Mouse (Mus musculus): ENCODE data around the gene Pin1. TPM values are rescaled to one million over a fixed set of nuclear protein-coding genes. Genes with fewer than 3 reads are reported as not detected.

Pin1 gene
- polyA plus RNA-seq, 1 experiment from 2014 or later = 73.3 TPM

- Histone ChIP-seq H3K4me1 (ENCODE audit: control insufficient read depth, insufficient read depth, low read length) (peaks cover 25% of the 10 kb centered on the region), H3K27ac (ENCODE audit: low read depth, low read length) (peak overlapping the region; percentile 74), H3K4me2 (ENCODE audit: low read length) (no peak overlapping the region), H3K27me3 (replicated peaks; ENCODE audit: control insufficient read depth, insufficient read depth, low read length) (no peaks in the 10 kb centered on the region), H3K9ac (ENCODE audit: low read length) (no peak overlapping the region), H3K9me3 (replicated peaks; ENCODE audit: control insufficient read depth, low read length) (no peaks in the 10 kb centered on the region), H3K4me3 (ENCODE audit: low read depth, low read length) (no peak overlapping the region), H3K36me3 (ENCODE audit: control insufficient read depth, insufficient read depth, low read length) (peaks cover 41% of the 10 kb centered on the region)
- ATAC-seq (no peak), DNase-seq (ENCODE audit: low spot score) (no peak)
- 71% methylated on average over 5 of the region's 5 CpGs for WGBS
Measured at GRCm38 (mm10) chr9:20664982-20665637, 13.2 kb downstream of the Pin1 start.

GRCm38 (mm10) chr9:20665925-20666324, 14.0 kb downstream of the Pin1 start:
- H3K9me3 ChIP-seq (replicated peaks; ENCODE audit: control insufficient read depth, low read length) = no peaks in the 10 kb centered on the region
- ATAC-seq (peak; percentile 7; the same call in 1 of the 2 replicates), DNase-seq (ENCODE audit: low spot score) (peak; percentile 71)
- no peak overlapping the region for H3K9ac ChIP-seq (ENCODE audit: low read length)
- H3K27ac ChIP-seq (ENCODE audit: low read depth, low read length) = peak overlapping the region; percentile 31
- peaks cover 36% of the 10 kb centered on the region for H3K36me3 ChIP-seq (ENCODE audit: control insufficient read depth, insufficient read depth, low read length)
- peaks cover 25% of the 10 kb centered on the region for H3K4me1 ChIP-seq (ENCODE audit: control insufficient read depth, insufficient read depth, low read length)
- H3K4me3 ChIP-seq (ENCODE audit: low read depth, low read length) = no peak overlapping the region
- no peak overlapping the region for H3K4me2 ChIP-seq (ENCODE audit: low read length)
- no peaks in the 10 kb centered on the region for H3K27me3 ChIP-seq (replicated peaks; ENCODE audit: control insufficient read depth, insufficient read depth, low read length)
- WGBS = 5% methylated on average over 8 of the region's 8 CpGs

GRCm38 (mm10) chr9:20666510-20667034, 14.7 kb downstream of the Pin1 start:
- Histone ChIP-seq H3K27ac (ENCODE audit: low read depth, low read length) (no peak overlapping the region; the same call in 1 of the 2 replicates), H3K9ac (ENCODE audit: low read length) (no peak overlapping the region), H3K4me2 (ENCODE audit: low read length) (no peak overlapping the region), H3K27me3 (replicated peaks; ENCODE audit: control insufficient read depth, insufficient read depth, low read length) (no peaks in the 10 kb centered on the region), H3K4me3 (ENCODE audit: low read depth, low read length) (no peak overlapping the region), H3K9me3 (replicated peaks; ENCODE audit: control insufficient read depth, low read length) (no peaks in the 10 kb centered on the region), H3K36me3 (ENCODE audit: control insufficient read depth, insufficient read depth, low read length) (peaks cover 34% of the 10 kb centered on the region), H3K4me1 (ENCODE audit: control insufficient read depth, insufficient read depth, low read length) (peaks cover 25% of the 10 kb centered on the region)
- DNase-seq (ENCODE audit: low spot score) = no peak
- 10% methylated on average over 7 of the region's 7 CpGs for WGBS
- no peak for ATAC-seq

GRCm38 (mm10) chr9:20668065-20668464, 16.2 kb downstream of the Pin1 start:
- H3K4me2 ChIP-seq (ENCODE audit: low read length) = no peak overlapping the region
- H3K9ac ChIP-seq (ENCODE audit: low read length) = no peak overlapping the region
- ATAC-seq (no peak), DNase-seq (ENCODE audit: low spot score) (no peak)
- H3K27me3 ChIP-seq (replicated peaks; ENCODE audit: control insufficient read depth, insufficient read depth, low read length) = no peaks in the 10 kb centered on the region
- 98% methylated on average over 22 of the region's 22 CpGs for WGBS
- no peak overlapping the region for H3K4me3 ChIP-seq (ENCODE audit: low read depth, low read length)
- H3K9me3 ChIP-seq (replicated peaks; ENCODE audit: control insufficient read depth, low read length) = no peaks in the 10 kb centered on the region
- H3K4me1 ChIP-seq (ENCODE audit: control insufficient read depth, insufficient read depth, low read length) = peaks cover 25% of the 10 kb centered on the region
- H3K27ac ChIP-seq (ENCODE audit: low read depth, low read length) = no peak overlapping the region
- peaks cover 23% of the 10 kb centered on the region for H3K36me3 ChIP-seq (ENCODE audit: control insufficient read depth, insufficient read depth, low read length)

- Histone ChIP-seq H3K4me1 (ENCODE audit: control insufficient read depth, insufficient read depth, low read length) (no peaks in the 10 kb centered on the region), H3K4me2 (ENCODE audit: low read length) (no peak overlapping the region), H3K4me3 (ENCODE audit: low read depth, low read length) (no peak overlapping the region), H3K36me3 (ENCODE audit: control insufficient read depth, insufficient read depth, low read length) (0 out of 2 replicates have a peak, but pooled peaks cover 5% of the 10 kb centered on the region), H3K9ac (ENCODE audit: low read length) (no peak overlapping the region), H3K27me3 (replicated peaks; ENCODE audit: control insufficient read depth, insufficient read depth, low read length) (no peaks in the 10 kb centered on the region), H3K9me3 (replicated peaks; ENCODE audit: control insufficient read depth, low read length) (no peaks in the 10 kb centered on the region), H3K27ac (ENCODE audit: low read depth, low read length) (no peak overlapping the region)
- DNase-seq (ENCODE audit: low spot score) (no peak), ATAC-seq (no peak)
- WGBS = 81% methylated on average over 16 of the region's 16 CpGs
Measured at GRCm38 (mm10) chr9:20672047-20672446, 20.2 kb downstream of the Pin1 start.

- H3K27me3 ChIP-seq (replicated peaks; ENCODE audit: control insufficient read depth, insufficient read depth, low read length) = no peaks in the 10 kb centered on the region
- WGBS = 73% methylated on average over 12 of the region's 12 CpGs
- no peaks in the 10 kb centered on the region for H3K36me3 ChIP-seq (ENCODE audit: control insufficient read depth, insufficient read depth, low read length)
- H3K4me3 ChIP-seq (ENCODE audit: low read depth, low read length) = no peak overlapping the region
- peaks cover 9% of the 10 kb centered on the region; the same call in 1 of the 2 replicates for H3K4me1 ChIP-seq (ENCODE audit: control insufficient read depth, insufficient read depth, low read length)
- H3K4me2 ChIP-seq (ENCODE audit: low read length) = no peak overlapping the region
- H3K9ac ChIP-seq (ENCODE audit: low read length) = no peak overlapping the region
- no peak overlapping the region for H3K27ac ChIP-seq (ENCODE audit: low read depth, low read length)
- H3K9me3 ChIP-seq (replicated peaks; ENCODE audit: control insufficient read depth, low read length) = no peaks in the 10 kb centered on the region
- ATAC-seq (no peak), DNase-seq (ENCODE audit: low spot score) (no peak)
Measured at GRCm38 (mm10) chr9:20677892-20678291, 26.0 kb downstream of the Pin1 start.

GRCm38 (mm10) chr9:20680378-20680958, 28.6 kb downstream of the Pin1 start:
- Histone ChIP-seq H3K4me1 (ENCODE audit: control insufficient read depth, insufficient read depth, low read length) (peaks cover 9% of the 10 kb centered on the region), H3K4me3 (ENCODE audit: low read depth, low read length) (no peak overlapping the region), H3K4me2 (ENCODE audit: low read length) (no peak overlapping the region), H3K27ac (ENCODE audit: low read depth, low read length) (peak overlapping the region; percentile 65; the same call in 1 of the 2 replicates), H3K27me3 (replicated peaks; ENCODE audit: control insufficient read depth, insufficient read depth, low read length) (no peaks in the 10 kb centered on the region), H3K36me3 (ENCODE audit: control insufficient read depth, insufficient read depth, low read length) (no peaks in the 10 kb centered on the region), H3K9ac (ENCODE audit: low read length) (no peak overlapping the region), H3K9me3 (replicated peaks; ENCODE audit: control insufficient read depth, low read length) (no peaks in the 10 kb centered on the region)
- 15% methylated on average over 9 of the region's 9 CpGs for WGBS
- ATAC-seq = peak; percentile 18; the same call in 1 of the 2 replicates
- DNase-seq (ENCODE audit: low spot score) = peak; percentile 74

- ATAC-seq (peak; percentile 76), DNase-seq (ENCODE audit: low spot score) (peak; percentile 77)
- H3K4me1 ChIP-seq (ENCODE audit: control insufficient read depth, insufficient read depth, low read length) = peaks cover 9% of the 10 kb centered on the region
- H3K4me2 ChIP-seq (ENCODE audit: low read length) = no peak overlapping the region
- H3K4me3 ChIP-seq (ENCODE audit: low read depth, low read length) = no peak overlapping the region
- H3K27me3 ChIP-seq (replicated peaks; ENCODE audit: control insufficient read depth, insufficient read depth, low read length) = no peaks in the 10 kb centered on the region
- no peaks in the 10 kb centered on the region for H3K9me3 ChIP-seq (replicated peaks; ENCODE audit: control insufficient read depth, low read length)
- no peak overlapping the region for H3K9ac ChIP-seq (ENCODE audit: low read length)
- no peaks in the 10 kb centered on the region for H3K36me3 ChIP-seq (ENCODE audit: control insufficient read depth, insufficient read depth, low read length)
- WGBS = 25% methylated on average over 7 of the region's 7 CpGs
- H3K27ac ChIP-seq (ENCODE audit: low read depth, low read length) = 0 out of 2 replicates have a peak overlapping the region, but pooled peaks have one; percentile 23
Measured at GRCm38 (mm10) chr9:20681546-20682388, 29.9 kb downstream of the Pin1 start.
